ENCODE assay signal across 32 mouse cellular contexts in the genomic region with DNA sequence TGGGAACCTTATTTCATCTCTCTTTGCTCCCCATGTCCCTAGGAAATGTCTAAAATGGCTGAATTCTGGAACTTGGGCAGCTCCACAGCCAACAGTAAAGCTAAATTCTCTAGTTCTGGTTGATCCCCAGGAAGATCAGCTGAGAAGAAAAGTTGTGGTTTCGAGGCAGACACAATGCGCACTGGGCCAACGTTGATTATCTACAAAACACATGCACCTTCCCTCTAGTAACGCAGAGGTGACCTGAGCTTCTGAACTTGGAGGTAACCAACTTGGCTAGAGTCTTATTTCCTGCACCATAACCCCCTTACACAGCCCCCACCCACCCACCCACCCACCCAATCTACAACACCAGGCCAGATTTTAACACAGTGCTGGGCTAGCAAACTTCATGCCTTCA.
"Had no signal": no experiment of that assay in that cellular context is flagged by ENCODE, and none has a peak within 500 bp of the region (broad histone marks: within the 10 kb centered on the region; RNA-seq: fewer than 3 reads in every experiment).

No protein-coding gene starts in this region.

- DNase-seq: left cerebral cortex, postnatal 4 days; liver; liver, embryonic 13.5 days; liver, postnatal 0 days; lung, adult 18-20 months; lung, adult 2 months; lung, embryonic 14.5 days; lung, postnatal 10 days; lung, postnatal 14 days; lung, postnatal 36 days; lung, postnatal 4 days; midbrain, embryonic 14.5 days had no signal

- H3K4me2 ChIP-seq: limb, embryonic 12.5 days; limb, embryonic 13.5 days; limb, embryonic 15.5 days; liver, embryonic 11.5 days; liver, embryonic 12.5 days; liver, embryonic 13.5 days; liver, embryonic 15.5 days; lung, embryonic 14.5 days; lung, embryonic 15.5 days; midbrain, embryonic 11.5 days; midbrain, embryonic 12.5 days; midbrain, embryonic 13.5 days; midbrain, embryonic 15.5 days; neural tube, embryonic 12.5 days had no signal

- H3K4me3 ChIP-seq: limb, embryonic 10.5 days; limb, embryonic 12.5 days; limb, embryonic 13.5 days; limb, embryonic 15.5 days; liver, embryonic 12.5 days; liver, embryonic 13.5 days; liver, embryonic 15.5 days; lung, embryonic 15.5 days; megakaryocyte, embryonic 14.5 days; midbrain, embryonic 10.5 days; midbrain, embryonic 12.5 days; midbrain, embryonic 13.5 days; midbrain, embryonic 15.5 days; myocyte; neural tube, embryonic 12.5 days had no signal

- H3K4me1 ChIP-seq: midbrain, embryonic 15.5 days had no signal

- ATAC-seq: liver, embryonic 12.5 days; liver, postnatal 0 days; lung, postnatal 0 days; midbrain, embryonic 13.5 days; midbrain, embryonic 15.5 days; midbrain, embryonic 16.5 days had no signal

- H3K27ac ChIP-seq: limb, embryonic 10.5 days; limb, embryonic 12.5 days; limb, embryonic 13.5 days; limb, embryonic 15.5 days; liver, embryonic 12.5 days; liver, embryonic 13.5 days; liver, embryonic 14.5 days; liver, embryonic 15.5 days; lung, embryonic 15.5 days; macrophage; midbrain, embryonic 10.5 days; midbrain, embryonic 12.5 days; midbrain, embryonic 13.5 days; midbrain, embryonic 15.5 days; neural tube, embryonic 12.5 days had no signal

- H3K9ac ChIP-seq: limb, embryonic 12.5 days; limb, embryonic 13.5 days; limb, embryonic 15.5 days; liver, embryonic 12.5 days; liver, embryonic 13.5 days; liver, embryonic 14.5 days; liver, embryonic 15.5 days; liver, postnatal 0 days; lung, embryonic 14.5 days; lung, embryonic 15.5 days; midbrain, embryonic 12.5 days; midbrain, embryonic 13.5 days; midbrain, embryonic 15.5 days; neural tube, embryonic 12.5 days had no signal

- H3K27me3 ChIP-seq: limb, embryonic 12.5 days; limb, embryonic 13.5 days; limb, embryonic 15.5 days; liver, embryonic 12.5 days; liver, embryonic 15.5 days; lung, embryonic 15.5 days; megakaryocyte, embryonic 14.5 days; midbrain, embryonic 12.5 days; midbrain, embryonic 13.5 days; midbrain, embryonic 15.5 days; neural tube, embryonic 12.5 days had no signal

- H3K36me3 ChIP-seq: limb, embryonic 10.5 days; limb, embryonic 12.5 days; limb, embryonic 13.5 days; limb, embryonic 15.5 days; liver, embryonic 12.5 days; liver, embryonic 13.5 days; liver, embryonic 15.5 days; lung, embryonic 15.5 days; midbrain, embryonic 10.5 days; midbrain, embryonic 12.5 days; midbrain, embryonic 13.5 days; midbrain, embryonic 15.5 days; neural tube, embryonic 12.5 days had no signal

- H3K9me3 ChIP-seq: limb, embryonic 10.5 days; limb, embryonic 12.5 days; limb, embryonic 13.5 days; limb, embryonic 15.5 days; liver, embryonic 12.5 days; liver, embryonic 13.5 days; liver, embryonic 15.5 days; lung, embryonic 15.5 days; megakaryocyte, embryonic 14.5 days; midbrain, embryonic 10.5 days; midbrain, embryonic 12.5 days; midbrain, embryonic 13.5 days; midbrain, embryonic 15.5 days; neural tube, embryonic 12.5 days had no signal
